Mouse (Mus musculus) hindbrain, embryonic 13.5 days (tissue): ENCODE results near the gene Scrn2. TPM values are rescaled to one million over a fixed set of nuclear protein-coding genes. Genes with fewer than 3 reads are reported as not detected.

Experiments
- ATAC-seq: fragments of 200-750 bp; cut with Nextera tagmentation; 2 replicates; pipeline ENCODE4 v1.8.0; 2017; ENCODE audit warnings: moderate TSS enrichment; ENCODE audit not compliant: low FRiP score
- H3K27ac ChIP-seq: fragments of 300-500 bp; sonication (generic); 2 replicates; pipeline ENCODE4 v1.5.1; 2015; ENCODE audit warnings: inconsistent platforms, mild to moderate bottlenecking, moderate library complexity
- H3K27me3 ChIP-seq: fragments of 300-500 bp; sonication (generic); 2 replicates; pipeline ENCODE4 v1.6.1; 2015; ENCODE audit warnings: mild to moderate bottlenecking, inconsistent platforms
- H3K36me3 ChIP-seq: fragments of 300-500 bp; sonication (generic); 2 replicates; pipeline ENCODE4 v1.6.1; 2015; ENCODE audit warnings: mild to moderate bottlenecking, inconsistent platforms
- H3K4me1 ChIP-seq: fragments of 300-500 bp; sonication (generic); replicated peaks from 2 replicates; pipeline ENCODE4 v1.6.1; 2015; ENCODE audit warnings: inconsistent platforms
- H3K4me2 ChIP-seq: fragments of 300-500 bp; sonication (generic); 2 replicates; pipeline ENCODE4 v1.6.1; 2015; ENCODE audit warnings: inconsistent platforms, mild to moderate bottlenecking, moderate library complexity
- H3K4me3 ChIP-seq: fragments of 300-500 bp; sonication (generic); 2 replicates; pipeline ENCODE4 v1.5.1; 2015; ENCODE audit warnings: mild to moderate bottlenecking, inconsistent platforms
- H3K9ac ChIP-seq: fragments of 300-500 bp; sonication (generic); 2 replicates; pipeline ENCODE4 v1.6.1; 2015; ENCODE audit warnings: mild to moderate bottlenecking, inconsistent platforms
- H3K9me3 ChIP-seq: fragments of 300-500 bp; sonication (generic); 2 replicates; pipeline ENCODE4 v1.6.1; 2016; ENCODE audit warnings: inconsistent platforms
- WGBS: fragments of 180-500 bp; shearing (Covaris S2); methylation state at CpG from one replicate; pipeline ENCODE4 v1.1.7; 2015; 5-methylcytosine and 5-hydroxymethylcytosine counted together
- polyA plus RNA-seq: library from polyadenylated mRNA; unstranded; fragments of >200 nt; fragmentation: Nextera tagmentation; extraction: Ambion mirVana; gene quantifications from 2 replicates; pipeline ENCODE4 v1.2.1, GENCODE M21; 2015

Gene Scrn2
- polyA plus RNA-seq, 1 experiment from 2014 or later = 15.3 TPM

GRCm38 (mm10) chr11:96995836-96996772 is 33.6 kb upstream of the Scrn2 start:
- no peaks in the 10 kb centered on the region for H3K36me3 ChIP-seq
- no peak overlapping the region for H3K9ac ChIP-seq
- no peaks in the 10 kb centered on the region for H3K9me3 ChIP-seq
- WGBS = 81% methylated on average over 15 of the region's 15 CpGs
- H3K27me3 ChIP-seq = peaks cover 27% of the 10 kb centered on the region
- no peak overlapping the region for H3K27ac ChIP-seq
- no peak overlapping the region for H3K4me2 ChIP-seq
- ATAC-seq = no peak
- peaks cover 25% of the 10 kb centered on the region for H3K4me1 ChIP-seq
- H3K4me3 ChIP-seq = no peak overlapping the region

GRCm38 (mm10) chr11:96996773-96997379 is 32.9 kb upstream of the Scrn2 start:
- Histone ChIP-seq H3K4me3 (peak overlapping the region; percentile 37), H3K4me2 (peak overlapping the region; percentile 61), H3K27me3 (peaks cover 30% of the 10 kb centered on the region; the same call in 1 of the 2 replicates), H3K9ac (peak overlapping the region; percentile 73), H3K9me3 (no peaks in the 10 kb centered on the region), H3K27ac (0 out of 2 replicates have a peak overlapping the region, but pooled peaks have one; percentile 23), H3K4me1 (peaks cover 25% of the 10 kb centered on the region), H3K36me3 (no peaks in the 10 kb centered on the region)
- WGBS = 9% methylated on average over 17 of the region's 17 CpGs
- peak; percentile 7; the same call in 1 of the 2 replicates for ATAC-seq

GRCm38 (mm10) chr11:96997380-96997956 is 32.3 kb upstream of the Scrn2 start:
- Histone ChIP-seq H3K9me3 (no peaks in the 10 kb centered on the region), H3K36me3 (no peaks in the 10 kb centered on the region), H3K27ac (0 out of 2 replicates have a peak overlapping the region, but pooled peaks have one; percentile 23), H3K4me1 (peaks cover 25% of the 10 kb centered on the region), H3K4me3 (peak overlapping the region; percentile 37), H3K9ac (peak overlapping the region; percentile 73), H3K4me2 (peak overlapping the region; percentile 61), H3K27me3 (peaks cover 35% of the 10 kb centered on the region; the same call in 1 of the 2 replicates)
- 7% methylated on average over 27 of the region's 30 CpGs for WGBS
- ATAC-seq = peak; percentile 49; the same call in 1 of the 2 replicates

GRCm38 (mm10) chr11:97003170-97003569 is 26.6 kb upstream of the Scrn2 start:
- no peak for ATAC-seq
- 27% methylated on average over 5 of the region's 5 CpGs for WGBS

GRCm38 (mm10) chr11:97007093-97007794 is 22.5 kb upstream of the Scrn2 start:
- no peak overlapping the region for H3K27ac ChIP-seq
- no peaks in the 10 kb centered on the region for H3K9me3 ChIP-seq
- peaks cover 70% of the 10 kb centered on the region for H3K27me3 ChIP-seq
- H3K4me1 ChIP-seq = 0 out of 2 replicates have a peak, but pooled peaks cover 4% of the 10 kb centered on the region
- 80% methylated on average over 9 of the region's 9 CpGs for WGBS
- no peak overlapping the region for H3K9ac ChIP-seq
- no peak overlapping the region for H3K4me2 ChIP-seq
- H3K4me3 ChIP-seq = no peak overlapping the region
- ATAC-seq = no peak
- no peaks in the 10 kb centered on the region for H3K36me3 ChIP-seq

More at GRCm38 (mm10) chr11:97003170-97003569, 26.6 kb upstream of the Scrn2 start:
- H3K4me1 ChIP-seq = 0 out of 2 replicates have a peak, but pooled peaks cover 4% of the 10 kb centered on the region
- H3K4me3 ChIP-seq = no peak overlapping the region
- no peak overlapping the region for H3K9ac ChIP-seq
- no peaks in the 10 kb centered on the region for H3K9me3 ChIP-seq
- no peaks in the 10 kb centered on the region for H3K36me3 ChIP-seq
- no peak overlapping the region for H3K4me2 ChIP-seq
- H3K27ac ChIP-seq = no peak overlapping the region
- H3K27me3 ChIP-seq = peaks cover 59% of the 10 kb centered on the region

GRCm38 (mm10) chr11:97009198-97009790 is 20.4 kb upstream of the Scrn2 start:
- WGBS = 58% methylated on average over 8 of the region's 8 CpGs
- no peak for ATAC-seq
- no peak overlapping the region for H3K4me2 ChIP-seq

GRCm38 (mm10) chr11:97013121-97013670 is 16.5 kb upstream of the Scrn2 start, which contains the start of gene Sp6:
TSS of gene Sp6 (plus strand) at chr11:97013394.
- H3K36me3 ChIP-seq = no peaks in the 10 kb centered on the region
- H3K4me3 ChIP-seq = no peak within 1 kb of the TSS
- H3K4me1 ChIP-seq = peaks cover under 1% of the 10 kb centered on the region; the same call in 1 of the 2 replicates
- no peaks in the 10 kb centered on the region for H3K9me3 ChIP-seq
- 42% methylated on average over 8 of the region's 8 CpGs for WGBS
- no peak within 1 kb of the TSS for H3K9ac ChIP-seq
- no peak within 1 kb of the TSS for H3K4me2 ChIP-seq
- ATAC-seq = no peak
- no peak within 1 kb of the TSS for H3K27ac ChIP-seq
- peaks cover 89% of the 10 kb centered on the region for H3K27me3 ChIP-seq

More at GRCm38 (mm10) chr11:97009198-97009790, 20.4 kb upstream of the Scrn2 start:
- no peaks in the 10 kb centered on the region for H3K9me3 ChIP-seq
- H3K9ac ChIP-seq = no peak overlapping the region; the same call in 1 of the 2 replicates
- H3K4me3 ChIP-seq = no peak overlapping the region
- no peak overlapping the region for H3K27ac ChIP-seq
- H3K27me3 ChIP-seq = peaks cover 71% of the 10 kb centered on the region
- no peaks in the 10 kb centered on the region for H3K36me3 ChIP-seq
- H3K4me1 ChIP-seq = no peaks in the 10 kb centered on the region

GRCm38 (mm10) chr11:97017696-97018582 is 11.8 kb upstream of the Scrn2 start:
- H3K36me3 ChIP-seq = no peaks in the 10 kb centered on the region
- H3K9ac ChIP-seq = peak overlapping the region; percentile 39; the same call in 1 of the 2 replicates
- H3K27ac ChIP-seq = no peak overlapping the region
- WGBS = 1% methylated on average over 36 of the region's 36 CpGs
- peaks cover 95% of the 10 kb centered on the region for H3K27me3 ChIP-seq
- peaks cover 25% of the 10 kb centered on the region for H3K4me1 ChIP-seq
- peak overlapping the region; percentile 32 for H3K4me3 ChIP-seq
- H3K4me2 ChIP-seq = peak overlapping the region; percentile 51
- ATAC-seq = no peak
- no peaks in the 10 kb centered on the region for H3K9me3 ChIP-seq

GRCm38 (mm10) chr11:97018583-97019344 is 11.0 kb upstream of the Scrn2 start:
- no peak for ATAC-seq
- Histone ChIP-seq H3K27me3 (peaks cover 95% of the 10 kb centered on the region), H3K4me3 (peak overlapping the region; percentile 32), H3K4me2 (peak overlapping the region; percentile 51), H3K9me3 (no peaks in the 10 kb centered on the region), H3K4me1 (peaks cover 25% of the 10 kb centered on the region), H3K36me3 (no peaks in the 10 kb centered on the region), H3K9ac (peak overlapping the region; percentile 39; the same call in 1 of the 2 replicates), H3K27ac (no peak overlapping the region)
- under 1% methylated on average over 55 of the region's 68 CpGs for WGBS

- Histone ChIP-seq H3K4me2 (no peak overlapping the region; the same call in 1 of the 2 replicates), H3K4me3 (no peak overlapping the region), H3K27ac (no peak overlapping the region), H3K4me1 (peaks cover 25% of the 10 kb centered on the region), H3K36me3 (no peaks in the 10 kb centered on the region), H3K9me3 (no peaks in the 10 kb centered on the region), H3K27me3 (peaks cover 95% of the 10 kb centered on the region), H3K9ac (no peak overlapping the region)
- ATAC-seq = no peak
- WGBS = 3% methylated on average over 13 of the region's 13 CpGs
These were observed 10.4 kb upstream of the Scrn2 start for GRCm38 (mm10) chr11:97019345-97019708.
